Comparison of ENCODE assay signal across 25 mouse cellular contexts in the genomic region with DNA sequence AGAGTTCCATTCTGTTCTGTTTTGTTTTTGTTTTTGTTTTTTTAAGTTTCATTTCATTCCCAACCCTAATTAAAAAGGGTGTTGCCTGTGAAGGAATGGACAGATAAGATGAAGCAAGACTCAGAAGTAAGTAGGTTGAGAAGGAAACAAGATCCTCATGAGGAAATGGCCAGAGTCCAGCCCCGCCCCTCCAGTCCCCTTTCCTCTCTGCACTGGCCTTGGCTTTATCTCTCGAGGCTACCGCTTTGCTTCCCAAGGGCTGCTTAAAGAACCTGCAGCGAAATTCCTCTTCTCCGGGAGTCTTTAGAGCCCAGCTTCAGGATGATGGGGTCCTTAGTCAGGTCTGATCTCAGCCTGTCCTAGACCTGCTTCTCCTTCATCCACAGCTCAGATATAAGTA. TPM values are rescaled to one million over a fixed set of nuclear protein-coding genes. Genes with fewer than 3 reads are reported as not detected.
DNase-seq lines count a peak whose midpoint lies in the region; ATAC-seq and TF ChIP-seq lines count a peak whose summit lies in the region.
"Had no signal": no experiment of that assay in that cellular context is flagged by ENCODE, and none has a peak within 500 bp of the region (broad histone marks: within the 10 kb centered on the region; RNA-seq: fewer than 3 reads in every experiment).

No protein-coding gene starts in this region.

- H3K27me3 ChIP-seq in heart, embryonic 11.5 days (ENCODE audit: control insufficient read depth, insufficient read depth, low read length), result no peaks in the 10 kb centered on the region
- H3K27me3 ChIP-seq: hindbrain, embryonic 15.5 days; limb, embryonic 15.5 days; neural tube, embryonic 15.5 days had no signal

- peaks cover 23% of the 10 kb centered on the region for H3K36me3 ChIP-seq in heart, embryonic 11.5 days (ENCODE audit: control insufficient read depth, insufficient read depth, low read length)

- TF ChIP-seq POLR2A in lung, adult 2 months (IDR thresholded peaks at IDR 0.05; ENCODE audit: borderline replicate concordance, extremely low read depth, low read depth, low read length), result no peak

- 0 out of 2 replicates have a peak overlapping the region, but pooled peaks have one; percentile 29 for H3K9ac ChIP-seq in heart, embryonic 11.5 days (ENCODE audit: low read depth, low read length)
- H3K9ac ChIP-seq: hindbrain, embryonic 15.5 days; limb, embryonic 15.5 days; neural tube, embryonic 15.5 days had no signal

- peak overlapping the region; percentile 46; the same call in 1 of the 2 replicates for H3K27ac ChIP-seq in heart, embryonic 11.5 days (ENCODE audit: low read depth, low read length)
- H3K27ac ChIP-seq: embryonic facial prominence, embryonic 10.5 days; hindbrain, embryonic 15.5 days; layer of hippocampus, adult 2 months; limb, embryonic 15.5 days; neural tube, embryonic 15.5 days had no signal

- H3K4me2 ChIP-seq in heart, embryonic 11.5 days, result no peak overlapping the region; the same call in 1 of the 2 replicates
- H3K4me2 ChIP-seq: hindbrain, embryonic 15.5 days; limb, embryonic 15.5 days; midbrain, embryonic 11.5 days; neural tube, embryonic 15.5 days had no signal

- WGBS in heart, embryonic 11.5 days (ENCODE audit: insufficient replicate concordance), result 41% methylated on average over 5 of the region's 5 CpGs
- 25% methylated on average over 5 of the region's 5 CpGs for WGBS in large intestine, adult 2 months
- WGBS in lung, adult 2 months, result 40% methylated on average over 5 of the region's 5 CpGs

- 0 out of 2 replicates have a peak, but pooled peaks cover 5% of the 10 kb centered on the region for H3K4me1 ChIP-seq in heart, embryonic 11.5 days (ENCODE audit: control insufficient read depth, insufficient read depth, low read length)
- H3K4me1 ChIP-seq in lung, adult 2 months (ENCODE audit: control insufficient read depth, insufficient read depth, low read length), result 0 out of 2 replicates have a peak, but pooled peaks cover 2% of the 10 kb centered on the region

- TF ChIP-seq CTCF in lung, adult 2 months (IDR thresholded peaks at IDR 0.05; ENCODE audit: insufficient read depth, low read length), result no peak

- H3K9me3 ChIP-seq in heart, embryonic 11.5 days (replicated peaks; ENCODE audit: control insufficient read depth, low read length), result no peaks in the 10 kb centered on the region
- H3K9me3 ChIP-seq: embryonic facial prominence, embryonic 10.5 days; hindbrain, embryonic 15.5 days; limb, embryonic 15.5 days; neural tube, embryonic 15.5 days had no signal

- no peak for ATAC-seq in heart, embryonic 11.5 days (replicated peaks; ENCODE audit: insufficient number of reproducible peaks, low FRiP score, low TSS enrichment)
- ATAC-seq: forebrain, embryonic 16.5 days had no signal

- no peak for DNase-seq in heart, postnatal 4 days
- peak; percentile 14 for DNase-seq in lung, postnatal 36 days
- DNase-seq in lung, postnatal 25 days (ENCODE audit: low spot score), result no peak
- DNase-seq in adrenal gland, adult 8-10 months, result peak; percentile 41
- DNase-seq in large intestine, adult 2 months (ENCODE audit: low read depth, low spot score), result peak; percentile 65
- no peak for DNase-seq in layer of hippocampus, postnatal 10 days (ENCODE audit: low spot score in 2 of 2)
- no peak for DNase-seq in lung, adult 2 months
- DNase-seq: cerebellum, adult 11 months; cerebellum, postnatal 36 days; lung, postnatal 10 days; thymus, adult 18-20 months had no signal

- H3K4me3 ChIP-seq in heart, embryonic 11.5 days (ENCODE audit: low read depth, low read length), result no peak overlapping the region
- H3K4me3 ChIP-seq in lung, adult 2 months (replicated peaks; ENCODE audit: extremely low read depth, low read depth, low read length), result no peak overlapping the region
- H3K4me3 ChIP-seq: embryonic facial prominence, embryonic 10.5 days; erythroblast, embryonic 14.5 days; hindbrain, embryonic 15.5 days; layer of hippocampus, adult 2 months; limb, embryonic 15.5 days; neural tube, embryonic 15.5 days had no signal

RNA-seq across cellular contexts. Expression of a gene that starts 4.3 kb away (rescaled TPM):
- polyA plus RNA-seq in heart, embryonic 11.5 days (2014; fragmentation: Nextera tagmentation; extraction: Ambion mirVana), result 146 and 201 TPM in 2 replicates
- 100 to 1,000 TPM; 160 to 167 TPM for total RNA-seq in heart, postnatal 4 days (2021)
- total RNA-seq in adrenal gland, adult 8-10 months (2022), result 100 to 1,000 TPM; 180 to 214 (median 195) TPM
- polyA plus RNA-seq in large intestine, adult 2 months (2012; rRNA removed), result 66.6 and 76.3 TPM in 2 replicates
- 100 to 1,000 TPM; 165 TPM for total RNA-seq in layer of hippocampus, postnatal 10 days (2021)
- polyA plus RNA-seq in lung, adult 2 months (2012; rRNA removed), result 31.5 and 53.1 TPM in 2 replicates

RNA-seq across cellular contexts. Expression of a gene that starts 4.6 kb away (rescaled TPM):
- 115 and 122 TPM in 2 replicates for polyA plus RNA-seq in heart, embryonic 11.5 days (2014; fragmentation: Nextera tagmentation; extraction: Ambion mirVana)
- 10 to 100 TPM; 65.6 to 67.4 TPM for total RNA-seq in heart, postnatal 4 days (2021)
- 100 to 1,000 TPM; 110 to 135 (median 124) TPM for total RNA-seq in adrenal gland, adult 8-10 months (2022)
- polyA plus RNA-seq in large intestine, adult 2 months (2012; rRNA removed), result 108 and 149 TPM in 2 replicates
- 10 to 100 TPM; 72.0 to 79.4 TPM for total RNA-seq in layer of hippocampus, postnatal 10 days (2021)
- 80.1 and 95.0 TPM in 2 replicates for polyA plus RNA-seq in lung, adult 2 months (2012; rRNA removed)

RNA-seq across cellular contexts. Expression of a gene that starts 20.6 kb away (rescaled TPM):
- polyA plus RNA-seq in heart, embryonic 11.5 days (2014; fragmentation: Nextera tagmentation; extraction: Ambion mirVana), result not detected in 2 replicates
- total RNA-seq in heart, postnatal 4 days (2021), result not detected
- not detected for total RNA-seq in adrenal gland, adult 8-10 months (2022)
- polyA plus RNA-seq in large intestine, adult 2 months (2012; rRNA removed), result 0.07 TPM in 1 of 2 replicates, not detected in the other
- 1 to 10 TPM; 1.8 TPM for total RNA-seq in layer of hippocampus, postnatal 10 days (2021)
- polyA plus RNA-seq in lung, adult 2 months (2012; rRNA removed), result 0.05 TPM in 1 of 2 replicates, not detected in the other
- total RNA-seq: ES-E14; gastrocnemius, adult 8-10 months had no signal
- polyA plus RNA-seq: C2C12; erythroblast, embryonic 14.5 days; heart, embryonic 16.5 days; kidney, embryonic 14.5 days had no signal

RNA-seq across cellular contexts. Expression of a gene that starts 48.6 kb away (rescaled TPM):
- polyA plus RNA-seq in heart, embryonic 11.5 days (2014; fragmentation: Nextera tagmentation; extraction: Ambion mirVana), result 120 and 139 TPM in 2 replicates
- 100 to 1,000 TPM; 129 to 134 TPM for total RNA-seq in heart, postnatal 4 days (2021)
- 100 to 1,000 TPM in 3 of 4 experiments, 10 to 100 TPM in 1; 99.8 to 153 (median 120) TPM for total RNA-seq in adrenal gland, adult 8-10 months (2022)
- polyA plus RNA-seq in large intestine, adult 2 months (2012; rRNA removed), result 81.2 and 108 TPM in 2 replicates
- total RNA-seq in layer of hippocampus, postnatal 10 days (2021), result 100 to 1,000 TPM; 105 to 106 TPM
- 47.4 and 63.0 TPM in 2 replicates for polyA plus RNA-seq in lung, adult 2 months (2012; rRNA removed)

RNA-seq across cellular contexts. Expression of a gene that starts 49.7 kb away (rescaled TPM):
- 10.4 and 10.9 TPM in 2 replicates for polyA plus RNA-seq in heart, embryonic 11.5 days (2014; fragmentation: Nextera tagmentation; extraction: Ambion mirVana)
- 10 to 100 TPM; 12.3 to 12.4 TPM for total RNA-seq in heart, postnatal 4 days (2021)
- 1 to 10 TPM; 4.8 to 7.7 (median 5.1) TPM for total RNA-seq in adrenal gland, adult 8-10 months (2022)
- 1.5 and 1.6 TPM in 2 replicates for polyA plus RNA-seq in large intestine, adult 2 months (2012; rRNA removed)
- total RNA-seq in layer of hippocampus, postnatal 10 days (2021), result 10 to 100 TPM; 32.3 to 33.0 TPM
- polyA plus RNA-seq in lung, adult 2 months (2012; rRNA removed), result 4.4 and 9.6 TPM in 2 replicates

Comparison
In these comparisons a context has a peak if more than half of its experiments do, and no peak if none do; other contexts are left out.
1. DNase-seq: peak in lung, postnatal 36 days (single experiment), adrenal gland, adult 8-10 months (single experiment) and large intestine, adult 2 months (single experiment); none in heart, postnatal 4 days (single experiment), lung, postnatal 25 days (single experiment), layer of hippocampus, postnatal 10 days (0 of 2) and lung, adult 2 months (single experiment).